Mouse (Mus musculus) ES-Bruce4 (cell line): ENCODE data around the gene Ccdc97. TPM values are rescaled to one million over a fixed set of nuclear protein-coding genes. Genes with fewer than 3 reads are reported as not detected.

Experiments
- H3K27ac ChIP-seq: 2 replicates; pipeline ENCODE4 v1.5.1; 2012; ENCODE audit warnings: low read length, inconsistent platforms; ENCODE audit not compliant: insufficient read depth
- H3K27me3 ChIP-seq: 2 replicates; pipeline ENCODE4 v1.6.1; 2012; ENCODE audit warnings: mild to moderate bottlenecking, low read length, inconsistent platforms; ENCODE audit not compliant: control insufficient read depth, poor library complexity, insufficient read depth, severe bottlenecking
- H3K36me3 ChIP-seq: 2 replicates; pipeline ENCODE4 v1.6.1; 2012; ENCODE audit warnings: inconsistent platforms, mild to moderate bottlenecking, low read length, moderate library complexity; ENCODE audit not compliant: control insufficient read depth, poor library complexity, insufficient read depth, severe bottlenecking
- H3K4me1 ChIP-seq: one replicate; pipeline ENCODE4 v1.8.1; 2011; ENCODE audit warnings: low read length; ENCODE audit not compliant: control insufficient read depth, insufficient read depth
- H3K4me3 ChIP-seq: 2 replicates; pipeline ENCODE4 v1.5.1; 2011; ENCODE audit warnings: low read depth, mild to moderate bottlenecking, low read length
- H3K9ac ChIP-seq: 2 replicates; pipeline ENCODE4 v1.6.1; 2012; ENCODE audit warnings: low read depth, mild to moderate bottlenecking, inconsistent platforms; ENCODE audit not compliant: poor library complexity, severe bottlenecking
- H3K9me3 ChIP-seq: replicated peaks from 2 replicates; pipeline ENCODE4 v1.6.1; 2012; ENCODE audit warnings: mild to moderate bottlenecking, low read length, inconsistent platforms; ENCODE audit not compliant: control insufficient read depth, poor library complexity, insufficient read depth, severe bottlenecking
- CTCF ChIP-seq: IDR thresholded peaks from one replicate; pipeline ENCODE4 v1.8.1; 2011; ENCODE audit warnings: low read depth, low read length
- EP300 ChIP-seq: IDR thresholded peaks from 2 replicates; pipeline ENCODE4 v1.6.1; 2011; ENCODE audit warnings: low read depth, low read length; ENCODE audit not compliant: insufficient read depth
- POLR2A ChIP-seq: IDR thresholded peaks from one replicate; pipeline ENCODE4 v1.8.1; 2011; ENCODE audit warnings: low read length; ENCODE audit not compliant: insufficient read depth
- polyA plus RNA-seq: library from polyadenylated mRNA; stranded (reverse); fragments of >200 nt; gene quantifications from 2 replicates; pipeline ENCODE4 v1.2.4, GENCODE M21; 2011; ENCODE audit warnings: low read depth; ENCODE audit not compliant: missing spikeins, insufficient read depth, insufficient read length

Ccdc97 gene
- polyA plus RNA-seq, 1 experiment: 46.9 TPM

- Histone ChIP-seq H3K9ac (no peak overlapping the region), H3K36me3 (no peaks in the 10 kb centered on the region), H3K27me3 (no peaks in the 10 kb centered on the region), H3K9me3 (0 out of 2 replicates have a peak, but pooled peaks cover 3% of the 10 kb centered on the region), H3K4me1 (no peaks in the 10 kb centered on the region), H3K27ac (no peak overlapping the region), H3K4me3 (no peak overlapping the region)
- TF ChIP-seq CTCF (no peak), EP300 (no peak), POLR2A (no peak)
Measured at GRCm38 (mm10) chr7:25703793-25704494, 14.9 kb downstream of the Ccdc97 start.

DNA sequence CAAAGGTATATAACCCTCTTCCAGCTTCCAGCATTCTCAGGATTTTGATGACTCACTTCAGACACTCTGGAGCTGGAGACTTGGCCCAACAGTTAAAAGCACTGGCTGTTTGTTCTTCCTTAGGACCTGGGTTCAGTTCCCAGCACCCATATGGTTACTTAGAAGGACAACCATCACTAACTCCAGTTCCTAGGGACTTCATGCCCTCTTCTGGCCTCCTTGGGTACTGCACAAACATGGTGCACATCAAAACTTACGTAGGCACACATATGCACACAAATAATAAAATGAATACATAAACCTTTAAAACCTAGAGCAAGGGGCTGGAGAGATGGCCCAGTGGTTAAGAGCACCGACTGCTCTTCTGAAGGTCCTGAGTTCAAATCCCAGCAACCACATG is 16.5 kb downstream of the Ccdc97 start:
- Histone ChIP-seq H3K4me3 (no peak overlapping the region), H3K9ac (no peak overlapping the region), H3K9me3 (0 out of 2 replicates have a peak, but pooled peaks cover 3% of the 10 kb centered on the region), H3K36me3 (no peaks in the 10 kb centered on the region), H3K27ac (no peak overlapping the region), H3K4me1 (no peaks in the 10 kb centered on the region), H3K27me3 (no peaks in the 10 kb centered on the region)
- TF ChIP-seq EP300: no peak
- TF ChIP-seq CTCF: no peak
- no peak for TF ChIP-seq POLR2A

DNA sequence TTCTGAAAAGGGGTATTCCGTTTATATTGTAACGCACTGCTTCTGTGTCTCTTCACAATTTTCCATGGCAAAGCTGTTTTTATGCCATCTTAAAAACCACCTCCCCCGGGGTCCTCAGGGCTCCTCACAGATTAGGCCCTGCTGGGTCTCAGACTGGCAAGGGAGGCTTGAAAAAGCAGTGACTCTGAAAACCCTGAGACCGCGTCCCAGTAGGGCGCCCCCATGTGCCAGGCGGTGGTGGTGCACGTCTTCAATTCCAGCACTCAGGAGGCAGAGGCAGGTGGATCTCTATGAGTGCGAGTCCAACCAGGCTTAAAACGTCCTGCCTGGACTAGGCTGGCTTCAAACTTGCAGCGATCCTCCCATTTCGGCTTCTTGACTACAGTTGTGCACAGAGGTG is 18.2 kb downstream of the Ccdc97 start:
- Histone ChIP-seq H3K36me3 (no peaks in the 10 kb centered on the region), H3K4me3 (no peak overlapping the region), H3K9me3 (0 out of 2 replicates have a peak, but pooled peaks cover 3% of the 10 kb centered on the region), H3K4me1 (no peaks in the 10 kb centered on the region), H3K27ac (no peak overlapping the region), H3K9ac (no peak overlapping the region), H3K27me3 (no peaks in the 10 kb centered on the region)
- TF ChIP-seq POLR2A: no peak
- TF ChIP-seq CTCF: peak; percentile 77

DNA sequence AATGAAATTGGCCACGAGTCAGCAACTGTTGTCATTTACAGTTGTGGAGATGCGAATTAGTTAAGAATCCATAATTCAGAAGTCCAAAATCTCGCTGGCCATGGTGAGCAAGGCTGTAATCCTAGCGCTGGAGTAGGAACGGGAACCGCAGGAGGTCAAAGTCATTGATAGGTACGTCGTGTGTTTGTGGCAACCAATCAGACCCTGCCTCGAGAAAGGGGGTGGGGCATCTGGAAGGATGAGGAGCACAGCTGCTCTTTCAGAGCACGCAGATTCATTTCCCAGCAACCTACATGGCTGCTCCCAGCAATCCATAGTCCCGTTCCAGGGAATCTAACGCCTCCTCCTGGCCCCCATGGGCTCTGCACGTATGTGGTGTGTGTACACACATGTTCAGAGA is 19.0 kb downstream of the Ccdc97 start:
- no peak overlapping the region for H3K4me3 ChIP-seq
- TF ChIP-seq CTCF (peak; percentile 29), POLR2A (no peak), EP300 (no peak)
- H3K4me1 ChIP-seq: no peaks in the 10 kb centered on the region
- H3K9ac ChIP-seq: no peak overlapping the region
- H3K27me3 ChIP-seq: no peaks in the 10 kb centered on the region
- no peak overlapping the region for H3K27ac ChIP-seq
- H3K9me3 ChIP-seq: 0 out of 2 replicates have a peak, but pooled peaks cover 3% of the 10 kb centered on the region
- no peaks in the 10 kb centered on the region for H3K36me3 ChIP-seq

DNA sequence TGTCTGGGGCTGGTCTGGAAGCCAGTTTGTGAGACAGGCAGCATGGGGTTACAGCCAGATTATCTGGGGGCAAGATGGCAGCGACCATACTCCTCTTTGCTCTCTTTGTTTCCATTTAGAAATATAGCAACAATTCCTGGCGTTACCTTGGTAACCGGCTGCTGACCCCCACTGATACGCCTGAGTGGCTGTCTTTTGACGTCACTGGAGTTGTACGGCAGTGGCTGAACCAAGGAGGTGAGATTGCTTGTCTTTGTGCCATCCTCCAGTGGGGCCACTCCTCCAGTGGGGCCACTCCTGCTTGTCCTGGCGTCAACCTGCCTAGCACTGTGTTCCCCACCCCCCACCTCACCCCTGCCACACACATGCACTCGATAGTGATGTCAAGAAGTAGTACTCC is 24.8 kb downstream of the Ccdc97 start:
- no peak overlapping the region for H3K27ac ChIP-seq
- H3K27me3 ChIP-seq: no peaks in the 10 kb centered on the region
- no peak overlapping the region for H3K4me3 ChIP-seq
- no peaks in the 10 kb centered on the region for H3K4me1 ChIP-seq
- no peaks in the 10 kb centered on the region for H3K9me3 ChIP-seq
- no peaks in the 10 kb centered on the region for H3K36me3 ChIP-seq
- no peak overlapping the region for H3K9ac ChIP-seq
- TF ChIP-seq CTCF: no peak
- no peak for TF ChIP-seq EP300
- no peak for TF ChIP-seq POLR2A

DNA sequence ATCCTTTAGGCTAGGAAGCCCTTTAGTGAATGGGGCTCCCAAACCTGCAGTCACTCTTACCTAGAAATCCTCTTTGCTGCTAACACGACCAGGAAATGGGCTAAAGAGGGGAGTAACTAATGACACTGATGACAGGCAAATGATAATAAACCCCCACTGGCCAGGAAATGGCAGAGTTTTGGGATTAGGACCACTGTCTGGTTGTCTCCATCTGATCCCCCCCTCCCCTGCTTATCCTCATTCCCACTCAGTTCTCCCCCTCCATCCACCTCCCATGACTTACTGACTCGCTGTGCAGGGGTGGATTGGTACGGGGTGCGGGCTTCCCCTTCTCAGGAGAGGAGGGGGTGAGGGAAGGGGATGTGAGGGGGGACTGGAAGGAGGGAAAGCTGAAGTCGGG is 28.8 kb downstream of the Ccdc97 start:
- no peak overlapping the region for H3K27ac ChIP-seq
- H3K9me3 ChIP-seq: no peaks in the 10 kb centered on the region
- H3K4me3 ChIP-seq: no peak overlapping the region
- H3K36me3 ChIP-seq: no peaks in the 10 kb centered on the region
- no peak overlapping the region for H3K9ac ChIP-seq
- no peaks in the 10 kb centered on the region for H3K27me3 ChIP-seq
- TF ChIP-seq POLR2A: no peak
- no peak for TF ChIP-seq CTCF
- TF ChIP-seq EP300: no peak
- H3K4me1 ChIP-seq: no peaks in the 10 kb centered on the region
